Mouse (Mus musculus) natural killer cell, adult 2 months (primary cell): ENCODE results near the gene Gpr87.
"Not testable (repeated sequence)": the region's sequence is repeated elsewhere in the genome, so short reads cannot be mapped to it uniquely, and the experiment has no call there.

Experiments
- DNase-seq, 2 experiments: peaks; one replicate each; pipeline ENCODE4 v3.0.0; 2022; ENCODE audit warnings: low spot score in 2 of 2

Gpr87 gene

DNA sequence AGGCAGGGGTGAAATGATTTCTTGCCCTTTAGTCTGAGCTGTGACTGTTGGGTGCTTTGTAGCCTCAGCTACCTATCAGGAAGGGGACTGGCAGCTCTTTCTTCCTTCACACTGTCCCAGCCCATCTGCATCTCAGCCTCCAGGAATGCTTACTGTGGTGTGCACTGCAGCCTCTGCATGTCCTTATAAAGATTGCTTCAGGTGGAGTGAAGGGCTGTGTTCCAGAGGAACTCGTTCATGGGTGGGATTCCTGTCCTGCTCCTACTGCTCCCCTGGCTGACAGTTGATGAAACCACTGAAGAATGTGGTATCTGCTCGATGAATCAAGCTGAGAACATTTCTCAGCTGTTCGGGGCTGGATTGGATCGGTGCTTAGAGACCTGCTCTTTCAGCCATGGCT is 7.6 kb downstream of the Gpr87 start:
- DNase-seq = no peak

GRCm38 (mm10) chr3:59185662-59186061 is 9.2 kb downstream of the Gpr87 start:
- no peak for DNase-seq

DNA sequence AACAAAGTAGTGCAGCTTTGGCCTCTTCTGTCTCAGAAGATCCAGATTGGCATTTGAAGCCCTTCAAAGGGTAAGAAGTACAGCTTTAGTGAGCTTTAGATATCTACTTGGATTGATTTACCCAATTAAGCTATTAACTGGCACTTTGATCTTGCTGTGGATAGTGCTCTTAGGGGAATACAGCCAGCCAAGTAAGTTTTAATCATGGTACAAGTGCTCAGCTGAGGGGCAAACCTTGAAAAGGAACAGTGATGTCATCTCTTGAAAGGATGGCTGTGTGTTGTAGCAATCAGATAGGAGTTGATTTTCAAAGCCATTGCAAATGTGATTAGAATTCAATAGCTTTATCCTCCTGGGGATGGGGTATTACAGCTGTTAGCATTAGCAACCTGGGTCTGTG is 12.8 kb downstream of the Gpr87 start:
- DNase-seq = no peak

DNA sequence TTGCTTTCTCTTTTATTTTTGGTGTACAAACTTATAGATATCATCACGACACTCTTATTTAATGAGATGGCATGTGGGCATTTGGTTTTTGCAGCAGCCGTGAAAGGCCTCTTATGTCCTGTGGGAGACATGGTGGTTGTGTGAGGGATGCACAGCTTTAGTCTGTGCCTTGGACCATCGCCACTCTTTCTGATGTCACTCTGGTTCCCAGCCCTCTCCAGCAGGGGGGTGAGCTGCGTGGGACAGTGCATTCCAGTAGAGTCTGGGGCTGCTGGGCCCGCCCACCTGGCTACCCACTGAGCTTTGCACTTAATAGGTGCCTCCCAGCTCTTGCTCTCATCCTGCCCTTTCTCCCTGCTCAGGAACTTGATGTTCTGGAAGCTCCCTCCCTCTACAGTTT is 13.8 kb downstream of the Gpr87 start:
- no peak for DNase-seq

DNA sequence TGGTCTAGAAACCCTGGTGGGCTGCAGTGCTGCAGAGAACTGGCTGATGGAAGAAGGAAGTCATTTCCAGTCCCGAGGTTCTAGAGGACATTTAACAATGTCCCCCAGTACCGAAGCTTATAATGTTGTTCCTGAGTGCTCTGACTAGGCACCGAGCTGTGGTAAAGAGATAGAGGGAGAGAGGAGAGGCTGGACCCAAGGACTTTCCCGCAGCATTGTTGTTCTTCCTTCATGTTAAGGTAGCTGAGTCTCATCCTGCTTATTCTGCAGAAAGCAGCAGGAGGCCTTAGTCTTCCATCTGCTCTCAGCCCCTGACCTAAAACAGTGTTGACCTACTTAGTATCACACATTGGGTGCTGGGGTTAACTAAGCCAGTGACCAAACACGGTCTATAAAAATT is 18.0 kb downstream of the Gpr87 start:
- DNase-seq = no peak

DNA sequence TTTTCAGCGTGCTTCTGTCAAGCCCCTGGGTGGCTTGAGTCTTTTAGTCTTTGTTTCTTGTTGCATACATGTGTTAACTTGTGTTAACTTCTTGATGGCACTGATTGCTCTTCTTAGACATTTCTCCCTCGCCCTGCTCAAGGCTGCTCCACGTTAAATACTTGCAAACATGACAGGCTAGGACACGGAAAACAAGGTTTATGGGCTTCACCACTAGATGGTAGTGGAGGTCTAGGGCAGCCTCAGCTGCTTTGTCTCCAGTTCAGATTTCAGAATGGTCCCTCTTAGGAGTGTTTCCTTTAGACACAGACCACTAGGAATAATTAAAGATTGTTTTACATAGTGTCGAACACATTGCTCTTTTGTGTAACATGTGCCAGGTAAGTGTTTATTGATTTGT is 19.7 kb downstream of the Gpr87 start:
- peak; percentile 20 to 54 for DNase-seq

GRCm38 (mm10) chr3:59174426-59175154 is 20.3 kb downstream of the Gpr87 start:
- peak in 1 of 2 experiments; percentile 48 for DNase-seq

GRCm38 (mm10) chr3:59169921-59170627 is 24.8 kb downstream of the Gpr87 start:
- no peak for DNase-seq

- DNase-seq = no peak
These were observed 25.7 kb downstream of the Gpr87 start for GRCm38 (mm10) chr3:59169215-59169614.

- DNase-seq = no peak
These were observed 26.4 kb downstream of the Gpr87 start for GRCm38 (mm10) chr3:59168476-59168875.

- DNase-seq = no peak
These were observed 27.4 kb downstream of the Gpr87 start for GRCm38 (mm10) chr3:59167417-59168054.

- no peak for DNase-seq
These were observed 34.4 kb downstream of the Gpr87 start for GRCm38 (mm10) chr3:59160465-59160864.

- no peak for DNase-seq
These were observed 37.9 kb downstream of the Gpr87 start for GRCm38 (mm10) chr3:59157048-59157447.

DNA sequence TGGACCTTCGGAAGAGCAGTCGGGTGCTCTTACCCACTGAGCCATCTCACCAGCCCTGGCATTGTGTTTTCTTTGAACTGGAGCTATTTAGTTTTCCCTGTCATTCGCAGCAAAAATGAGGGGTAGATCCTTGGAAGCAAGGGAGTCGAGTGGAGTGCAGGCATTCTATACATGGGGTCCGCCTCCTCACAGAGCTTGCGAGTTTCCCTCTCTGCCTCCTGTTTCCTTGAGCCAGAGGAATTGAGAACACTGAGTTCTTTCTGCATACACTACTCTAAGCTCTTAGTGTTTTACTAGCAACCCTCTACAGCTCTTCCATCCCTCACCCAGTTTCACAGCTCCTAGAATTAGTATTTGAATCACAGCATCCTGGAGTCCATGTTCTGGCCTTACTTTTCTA is 39.5 kb downstream of the Gpr87 start:
- DNase-seq = no peak

GRCm38 (mm10) chr3:59154888-59155287 is 40.0 kb downstream of the Gpr87 start:
- no peak for DNase-seq

- DNase-seq = peak in 1 of 2 experiments; percentile 18
These were observed 41.5 kb downstream of the Gpr87 start, which contains the start of gene P2ry14 for GRCm38 (mm10) chr3:59153424-59153823. Gene P2ry14, minus strand, starts transcription at chr3:59153618.

GRCm38 (mm10) chr3:59150624-59151023 is 44.3 kb downstream of the Gpr87 start:
- no peak for DNase-seq

- no peak for DNase-seq
These were observed 45.3 kb downstream of the Gpr87 start for GRCm38 (mm10) chr3:59149646-59150045.

- no peak for DNase-seq
These were observed 49.7 kb downstream of the Gpr87 start for GRCm38 (mm10) chr3:59145194-59145593.

DNA sequence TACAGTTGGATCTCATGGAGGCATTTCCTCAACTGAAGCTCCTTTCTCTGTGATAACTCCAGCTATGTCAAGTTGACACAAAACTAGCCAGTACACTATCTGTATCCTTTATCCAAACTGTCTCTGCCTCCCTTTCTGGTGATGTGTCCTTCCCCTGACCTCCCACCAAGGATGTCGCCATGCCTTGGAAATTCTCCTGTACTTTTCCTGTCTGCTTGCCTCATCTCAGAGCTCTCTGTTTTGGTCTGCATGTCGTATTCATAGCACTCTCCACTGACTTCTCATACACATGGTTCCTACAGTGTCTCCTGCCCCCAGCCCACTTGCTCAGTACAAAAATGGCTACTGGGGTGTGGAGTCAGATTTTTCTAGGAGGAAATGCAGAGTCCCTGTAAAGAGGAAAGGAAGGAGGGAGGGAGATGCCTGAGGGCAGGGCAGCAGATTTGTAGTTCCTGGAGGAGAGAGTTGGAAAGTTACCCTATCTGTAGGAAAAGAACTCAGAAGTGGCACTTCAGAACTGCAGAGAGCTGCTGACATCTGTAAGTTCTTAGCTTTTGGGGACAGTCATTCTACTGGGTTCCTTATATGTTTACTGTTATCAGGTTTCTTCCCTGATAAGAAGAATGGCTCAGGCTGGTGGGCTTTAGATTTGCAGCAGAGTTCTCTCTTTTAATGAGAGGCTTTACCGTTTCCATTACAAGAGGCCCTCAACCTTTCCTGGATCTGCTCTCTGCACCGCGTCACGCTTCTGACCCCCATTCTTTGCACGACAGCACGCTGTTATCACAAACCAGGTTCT is 53.2 kb downstream of the Gpr87 start:
- no peak for DNase-seq

GRCm38 (mm10) chr3:59140941-59141340 is 54.0 kb downstream of the Gpr87 start:
- DNase-seq = not testable (repeated sequence)

GRCm38 (mm10) chr3:59140115-59140514 is 54.8 kb downstream of the Gpr87 start:
- no peak for DNase-seq
